Mouse (Mus musculus) forebrain, embryonic 15.5 days (tissue): ENCODE measurements at regions not wholly inside any gene's neighbourhood (a gene's known extent, or its start where the extent isn't known, plus 50 kb on each side); places are given as distances from the start of the nearest gene placed in this dataset.
"Not testable (repeated sequence)": the region's sequence is repeated elsewhere in the genome, so short reads cannot be mapped to it uniquely, and the experiment has no call there.

Experiments used
- ATAC-seq: fragments of 200-750 bp; cut with Nextera tagmentation; replicated peaks from 2 replicates; pipeline ENCODE4 v1.8.0; 2017; ENCODE audit warnings: mild to moderate bottlenecking, moderate TSS enrichment, moderate library complexity
- H3K27ac ChIP-seq: fragments of 300-500 bp; sonication (generic); replicated peaks from 2 replicates; pipeline ENCODE4 v1.5.1; 2015; ENCODE audit warnings: mild to moderate bottlenecking, inconsistent platforms
- H3K27me3 ChIP-seq: fragments of 300-500 bp; sonication (generic); 2 replicates; pipeline ENCODE4 v1.6.1; 2015; ENCODE audit warnings: inconsistent platforms
- H3K36me3 ChIP-seq: fragments of 300-500 bp; sonication (generic); 2 replicates; pipeline ENCODE4 v1.6.1; 2015; ENCODE audit warnings: mild to moderate bottlenecking, inconsistent platforms
- H3K4me1 ChIP-seq: fragments of 300-500 bp; sonication (generic); 2 replicates; pipeline ENCODE4 v1.6.1; 2015; ENCODE audit warnings: inconsistent platforms
- H3K4me2 ChIP-seq: fragments of 300-500 bp; sonication (generic); replicated peaks from 2 replicates; pipeline ENCODE4 v1.6.1; 2015; ENCODE audit warnings: mild to moderate bottlenecking, inconsistent platforms
- H3K4me3 ChIP-seq: fragments of 300-500 bp; sonication (generic); 2 replicates; pipeline ENCODE4 v1.5.1; 2015; ENCODE audit warnings: mild to moderate bottlenecking, inconsistent platforms
- H3K9ac ChIP-seq: fragments of 300-500 bp; sonication (generic); replicated peaks from 2 replicates; pipeline ENCODE4 v1.6.1; 2015; ENCODE audit warnings: mild to moderate bottlenecking, inconsistent platforms
- H3K9me3 ChIP-seq: fragments of 300-500 bp; sonication (generic); 2 replicates; pipeline ENCODE4 v1.6.1; 2016; ENCODE audit warnings: inconsistent platforms
- WGBS: fragments of 180-500 bp; shearing (Covaris S2); methylation state at CpG from one replicate; pipeline ENCODE4 v1.1.7; 2015; ENCODE audit warnings: mixed read lengths; 5-methylcytosine and 5-hydroxymethylcytosine counted together

- H3K9me3 ChIP-seq, H3K9ac ChIP-seq, H3K4me3 ChIP-seq, ATAC-seq, H3K36me3 ChIP-seq, H3K4me1 ChIP-seq, H3K27me3 ChIP-seq, H3K4me2 ChIP-seq, H3K27ac ChIP-seq: not testable (repeated sequence)
- WGBS, result 32% methylated on average over 7 of the region's 7 CpGs
Observed at GRCm38 (mm10) chrX:135112109-135112508, 65.3 kb downstream of the Gm15023 start.

GRCm38 (mm10) chrX:135110866-135111265, 66.6 kb downstream of the Gm15023 start:
- ATAC-seq, H3K36me3 ChIP-seq, H3K4me3 ChIP-seq, H3K27ac ChIP-seq, H3K9me3 ChIP-seq, H3K27me3 ChIP-seq, H3K9ac ChIP-seq, H3K4me1 ChIP-seq, H3K4me2 ChIP-seq: not testable (repeated sequence)
- WGBS, result 26% methylated on average over 4 of the region's 4 CpGs

GRCm38 (mm10) chrX:135101594-135101993, 75.8 kb downstream of the Gm15023 start:
- H3K4me2 ChIP-seq, result no peak overlapping the region
- no peaks in the 10 kb centered on the region for H3K27me3 ChIP-seq
- H3K4me3 ChIP-seq, result no peak overlapping the region
- no peaks in the 10 kb centered on the region for H3K4me1 ChIP-seq
- no peak overlapping the region for H3K27ac ChIP-seq
- H3K9ac ChIP-seq, result no peak overlapping the region
- no peaks in the 10 kb centered on the region for H3K9me3 ChIP-seq
- ATAC-seq, result peak; percentile 87
- WGBS, result 18% methylated on average over 3 of the region's 3 CpGs
- no peaks in the 10 kb centered on the region for H3K36me3 ChIP-seq

- H3K27me3 ChIP-seq, result no peaks in the 10 kb centered on the region
- no peaks in the 10 kb centered on the region for H3K36me3 ChIP-seq
- no peak overlapping the region for H3K4me2 ChIP-seq
- H3K4me3 ChIP-seq, result no peak overlapping the region
- H3K9ac ChIP-seq, result no peak overlapping the region
- H3K9me3 ChIP-seq, result no peaks in the 10 kb centered on the region
- no peaks in the 10 kb centered on the region for H3K4me1 ChIP-seq
- ATAC-seq, result no peak
- H3K27ac ChIP-seq, result no peak overlapping the region
Observed at GRCm38 (mm10) chrX:135098101-135098500, 79.3 kb downstream of the Gm15023 start.

DNA sequence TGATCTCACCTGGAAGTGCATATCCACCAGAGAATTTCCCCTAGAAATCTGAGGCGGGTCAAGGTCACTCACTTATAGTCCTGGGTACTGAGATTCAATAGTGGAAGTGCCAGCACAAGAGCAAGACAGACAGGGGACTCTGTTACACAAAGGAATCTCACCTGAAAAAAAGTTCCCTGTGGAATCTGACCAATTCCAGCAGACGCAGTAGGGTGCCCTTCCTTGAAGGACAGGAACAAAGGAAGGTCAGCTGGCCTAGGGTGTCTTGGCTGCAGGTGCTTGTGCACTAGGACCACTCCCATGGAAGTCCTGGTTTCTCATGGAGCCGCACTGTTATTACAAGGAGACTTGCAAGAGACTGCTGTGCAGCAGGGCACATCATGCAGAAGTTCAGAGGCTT, 81.2 kb downstream of the Gm15023 start:
- Histone ChIP-seq H3K4me3 (no peak overlapping the region), H3K4me2 (no peak overlapping the region), H3K27me3 (no peaks in the 10 kb centered on the region), H3K9ac (no peak overlapping the region), H3K27ac (no peak overlapping the region), H3K9me3 (no peaks in the 10 kb centered on the region), H3K36me3 (no peaks in the 10 kb centered on the region), H3K4me1 (no peaks in the 10 kb centered on the region)
- no peak for ATAC-seq
- 66% methylated on average over 3 of the region's 3 CpGs for WGBS

- ATAC-seq, result peak; percentile 58; the same call in 1 of the 2 replicates
- WGBS, result 23% methylated on average over 3 of the region's 3 CpGs
Observed at GRCm38 (mm10) chrX:135091074-135091473, 82.1 kb upstream of the Zmat1 start.

DNA sequence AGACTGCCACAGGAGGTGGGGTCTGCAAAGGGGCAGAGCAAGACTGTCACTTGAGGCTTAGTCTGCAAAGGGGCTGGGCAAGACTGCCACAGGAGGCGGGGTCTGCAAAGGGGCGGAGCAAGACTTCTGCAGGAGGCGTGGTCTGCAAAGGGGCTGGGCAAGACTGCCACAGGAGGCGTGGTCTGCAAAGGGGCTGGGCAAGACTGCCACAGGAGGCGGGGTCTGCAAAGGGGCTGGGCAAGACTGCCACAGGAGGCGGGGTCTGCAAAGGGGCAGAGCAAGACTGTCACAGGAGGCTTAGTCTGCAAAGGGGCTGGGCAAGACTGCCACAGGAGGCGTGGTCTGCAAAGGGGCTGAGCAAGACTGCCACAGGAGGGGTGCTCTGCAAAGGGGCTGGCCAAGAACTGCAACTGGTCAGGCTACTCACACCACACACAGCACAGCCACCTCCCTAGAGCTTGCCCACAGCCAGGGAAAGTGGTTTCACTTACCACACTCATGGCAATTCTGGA, 78.1 kb upstream of the Zmat1 start:
- not testable (repeated sequence) for H3K9me3 ChIP-seq, H3K27ac ChIP-seq, H3K4me2 ChIP-seq, H3K4me3 ChIP-seq, ATAC-seq, H3K9ac ChIP-seq, H3K4me1 ChIP-seq, H3K27me3 ChIP-seq, H3K36me3 ChIP-seq
- 24% methylated on average over 7 of the region's 7 CpGs for WGBS

More at GRCm38 (mm10) chrX:135091074-135091473, 82.1 kb upstream of the Zmat1 start:
- not testable (repeated sequence) for H3K4me2 ChIP-seq, H3K9me3 ChIP-seq, H3K4me1 ChIP-seq, H3K27ac ChIP-seq, H3K27me3 ChIP-seq, H3K4me3 ChIP-seq, H3K36me3 ChIP-seq, H3K9ac ChIP-seq

DNA sequence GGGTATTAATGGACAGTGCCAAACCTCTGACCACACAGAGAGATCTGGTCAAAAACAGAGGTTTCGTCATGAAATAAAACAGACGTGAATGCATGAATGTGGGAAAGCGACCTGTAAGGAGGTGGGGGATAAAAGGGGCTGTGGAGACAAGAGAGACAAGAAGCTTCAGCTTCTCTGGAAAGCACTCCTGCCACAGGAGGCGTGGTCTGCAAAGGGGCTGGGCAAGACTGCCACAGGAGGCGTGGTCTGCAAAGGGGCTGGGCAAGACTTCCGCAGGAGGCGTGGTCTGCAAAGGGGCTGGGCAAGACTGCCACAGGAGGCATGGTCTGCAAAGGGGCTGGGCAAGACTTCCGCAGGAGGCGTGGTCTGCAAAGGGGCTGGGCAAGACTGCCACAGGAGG, 77.6 kb upstream of the Zmat1 start:
- H3K27ac ChIP-seq, H3K36me3 ChIP-seq, H3K9ac ChIP-seq, H3K4me2 ChIP-seq, ATAC-seq, H3K4me3 ChIP-seq, H3K4me1 ChIP-seq, H3K27me3 ChIP-seq, H3K9me3 ChIP-seq: not testable (repeated sequence)
- 23% methylated on average over 7 of the region's 9 CpGs for WGBS

GRCm38 (mm10) chrX:135085770-135086553, 77.0 kb upstream of the Zmat1 start:
- H3K4me3 ChIP-seq, H3K27ac ChIP-seq, H3K36me3 ChIP-seq, H3K4me2 ChIP-seq, ATAC-seq, H3K9ac ChIP-seq, H3K27me3 ChIP-seq, H3K9me3 ChIP-seq, H3K4me1 ChIP-seq: not testable (repeated sequence)
- 79% methylated on average over 14 of the region's 14 CpGs for WGBS

GRCm38 (mm10) chrX:135080380-135081158, 71.6 kb upstream of the Zmat1 start:
- H3K27me3 ChIP-seq, result no peaks in the 10 kb centered on the region
- ATAC-seq, result peak; percentile 67
- no peaks in the 10 kb centered on the region for H3K9me3 ChIP-seq
- H3K27ac ChIP-seq, result peak overlapping the region; percentile 31; the same call in 1 of the 2 replicates
- H3K9ac ChIP-seq, result no peak overlapping the region
- WGBS, result 76% methylated on average over 2 of the region's 2 CpGs
- H3K4me2 ChIP-seq, result no peak overlapping the region
- H3K4me3 ChIP-seq, result no peak overlapping the region
- no peaks in the 10 kb centered on the region for H3K4me1 ChIP-seq
- no peaks in the 10 kb centered on the region for H3K36me3 ChIP-seq

- no peak overlapping the region for H3K4me2 ChIP-seq
- H3K9me3 ChIP-seq, result no peaks in the 10 kb centered on the region
- no peak overlapping the region for H3K27ac ChIP-seq
- 79% methylated on average over 2 of the region's 2 CpGs for WGBS
- H3K27me3 ChIP-seq, result no peaks in the 10 kb centered on the region
- H3K36me3 ChIP-seq, result no peaks in the 10 kb centered on the region
- no peaks in the 10 kb centered on the region for H3K4me1 ChIP-seq
- no peak overlapping the region for H3K4me3 ChIP-seq
- no peak for ATAC-seq
- no peak overlapping the region for H3K9ac ChIP-seq
Observed at GRCm38 (mm10) chrX:135079388-135079787, 70.4 kb upstream of the Zmat1 start.

DNA sequence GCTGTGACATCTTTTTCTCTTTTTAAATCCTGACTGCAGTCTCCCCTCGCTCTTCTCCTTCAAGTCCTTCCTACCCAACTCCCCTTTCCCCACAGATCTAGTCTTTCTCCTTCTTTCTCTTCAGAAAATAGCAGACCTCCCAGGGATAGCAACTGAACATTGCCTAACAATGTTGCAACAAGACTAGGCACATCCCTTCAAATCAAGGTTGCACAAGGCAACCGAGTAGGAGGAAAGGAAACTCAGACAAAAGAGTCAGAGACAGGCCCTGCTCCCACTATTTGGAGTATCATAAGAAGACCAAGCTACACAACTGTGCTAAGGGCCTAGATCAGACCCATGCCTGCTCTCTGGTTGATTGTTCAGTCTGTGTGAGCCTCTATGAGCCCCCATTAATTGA, 66.9 kb upstream of the Zmat1 start:
- 72% methylated on average over 2 of the region's 2 CpGs for WGBS

More for the DNA sequence above, 66.9 kb upstream of the Zmat1 start:
- Histone ChIP-seq H3K9ac (no peak overlapping the region), H3K4me2 (no peak overlapping the region), H3K27ac (no peak overlapping the region), H3K4me3 (no peak overlapping the region), H3K36me3 (no peaks in the 10 kb centered on the region), H3K27me3 (no peaks in the 10 kb centered on the region), H3K9me3 (no peaks in the 10 kb centered on the region), H3K4me1 (no peaks in the 10 kb centered on the region)
- ATAC-seq, result no peak
